Mouse (Mus musculus) heart, adult 9 months (tissue): ENCODE data around the gene Gm21190.
"Not testable (repeated sequence)": the region's sequence is repeated elsewhere in the genome, so short reads cannot be mapped to it uniquely, and the experiment has no call there.

Source experiments
- DNase-seq, 2 experiments: peaks; one replicate each; pipeline ENCODE4 v3.0.0; 2022; ENCODE audit warnings: low spot score in 2 of 2

Gene Gm21190

GRCm38 (mm10) chr5:15490934-15491333 lies 38.1 kb downstream of the Gm21190 start:
- DNase-seq, result not testable (repeated sequence)

GRCm38 (mm10) chr5:15488743-15489142 lies 40.3 kb downstream of the Gm21190 start:
- no peak for DNase-seq

- DNase-seq, result not testable (repeated sequence)
These were observed 44.4 kb downstream of the Gm21190 start for GRCm38 (mm10) chr5:15484616-15485015.

- not testable (repeated sequence) for DNase-seq
These were observed 45.4 kb downstream of the Gm21190 start for GRCm38 (mm10) chr5:15483576-15483975.

GRCm38 (mm10) chr5:15482815-15483214 lies 46.2 kb downstream of the Gm21190 start:
- not testable (repeated sequence) for DNase-seq

GRCm38 (mm10) chr5:15476423-15476822 lies 52.6 kb downstream of the Gm21190 start, which contains the start of gene Gm21149:
Gene Gm21149, minus strand, starts transcription at chr5:15476523.
- DNase-seq, result not testable (repeated sequence)
